Mouse (Mus musculus) common myeloid progenitor, adult 5-6 weeks (primary cell): Measurements from ENCODE around the gene Gm29609. TPM values are rescaled to one million over a fixed set of nuclear protein-coding genes. Genes with fewer than 3 reads are reported as not detected.

Source experiments
- ATAC-seq: replicated peaks from 2 replicates; pipeline ENCODE4 v1.8.0; 2016; ENCODE audit warnings: low read depth, mild to moderate bottlenecking, moderate TSS enrichment, inconsistent platforms; ENCODE audit not compliant: poor library complexity, severe bottlenecking
- total RNA-seq: library from RNA; stranded (forward); fragments of 200-1000, 187-1606 nt; gene quantifications from 2 replicates; pipeline ENCODE4 v1.2.3, GENCODE M21; 2017

The Gm29609 gene
- total RNA-seq, 1 experiment from 2014 or later, result 2.5 TPM

DNA sequence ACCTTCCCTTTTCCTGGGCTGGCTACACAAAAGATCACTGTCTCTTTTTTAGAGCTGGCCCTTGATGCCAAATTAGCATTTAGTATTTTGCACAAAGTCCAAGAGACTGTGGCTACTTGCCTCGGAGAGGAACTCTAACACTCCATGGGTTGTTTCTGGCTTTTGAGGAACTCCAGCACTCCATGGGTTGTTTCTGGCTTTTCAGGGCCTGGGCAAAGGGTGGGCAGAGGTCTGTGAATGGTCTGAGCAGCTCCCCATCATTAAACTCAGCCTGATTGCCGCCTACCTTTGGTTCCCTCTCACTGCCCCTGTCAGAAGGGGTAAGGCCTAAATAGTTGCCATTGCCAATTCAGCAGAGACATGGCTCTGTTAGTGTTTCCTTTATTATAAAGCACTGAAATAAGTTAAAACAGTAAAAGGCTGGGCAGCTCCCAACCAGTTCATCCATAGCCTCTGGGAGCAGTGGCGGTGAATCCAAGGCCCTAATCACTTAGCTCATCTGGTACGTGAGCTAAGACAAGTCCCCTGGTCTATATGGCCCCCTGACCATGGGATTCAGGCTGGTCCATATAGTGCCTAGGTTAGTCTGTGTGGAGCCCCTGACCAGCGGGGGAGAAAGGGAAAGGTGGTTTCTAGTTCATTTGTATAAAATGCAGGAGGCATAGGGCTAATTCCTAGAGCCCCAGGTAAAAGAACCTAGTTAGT lies 19.1 kb upstream of the Gm29609 start:
- ATAC-seq, result no peak

DNA sequence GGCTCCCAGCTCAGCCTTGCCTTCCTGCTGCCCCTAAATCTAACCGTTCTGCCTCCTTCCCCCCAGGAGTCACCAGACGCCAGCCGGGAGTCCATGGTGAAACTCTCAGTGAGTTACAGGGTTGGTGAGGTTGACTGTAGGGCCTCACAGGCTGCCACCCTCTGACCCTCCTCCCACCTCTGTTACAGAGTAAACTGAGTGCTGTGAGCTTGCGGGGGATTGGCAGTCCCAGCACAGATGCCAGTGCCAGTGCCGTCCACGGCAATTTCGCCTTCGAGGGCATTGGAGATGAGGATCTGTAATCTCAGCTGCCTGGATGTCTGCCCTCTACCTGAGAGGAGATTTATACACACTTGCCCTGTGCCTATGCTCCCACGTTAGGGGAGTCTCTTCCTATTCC lies 18.5 kb upstream of the Gm29609 start:
- no peak for ATAC-seq

DNA sequence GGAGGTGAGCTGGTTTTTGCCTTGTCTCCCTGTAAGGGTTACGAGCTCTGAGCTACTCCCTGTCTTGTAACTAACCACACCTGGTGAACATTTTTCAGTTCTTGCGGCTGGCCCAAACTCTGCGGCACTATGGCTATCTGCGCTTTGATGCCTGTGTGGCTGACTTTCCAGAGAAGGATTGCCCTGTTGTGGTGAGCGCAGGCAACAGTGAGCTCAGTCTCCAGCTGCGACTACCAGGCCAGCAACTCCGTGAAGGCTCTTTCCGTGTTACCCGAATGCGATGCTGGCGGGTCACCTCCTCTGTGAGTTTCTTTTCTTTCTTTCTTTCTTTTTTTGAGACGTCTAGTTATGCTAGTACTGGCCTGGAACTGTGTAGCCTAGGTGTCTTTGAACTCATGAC lies 17.4 kb upstream of the Gm29609 start:
- no peak for ATAC-seq

DNA sequence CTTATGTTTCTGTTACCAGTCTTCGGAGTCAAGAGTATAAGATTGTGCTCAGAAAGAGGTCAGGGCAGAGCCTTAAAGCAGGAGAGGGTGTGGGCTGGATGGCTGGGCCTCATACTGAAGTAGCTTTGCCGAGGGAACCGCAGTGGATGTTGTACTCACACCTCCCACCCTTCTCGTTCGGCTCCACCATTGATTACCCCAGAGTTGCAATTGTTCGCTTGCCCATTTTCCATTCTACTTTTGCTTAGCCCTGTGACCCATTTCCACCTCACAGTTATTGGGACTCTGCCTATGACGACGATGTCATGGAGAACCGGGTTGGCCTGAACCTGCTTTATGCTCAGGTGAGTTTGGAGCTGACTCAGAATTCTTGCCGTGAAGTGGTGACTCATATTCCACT lies 16.5 kb upstream of the Gm29609 start:
- ATAC-seq, result no peak

DNA sequence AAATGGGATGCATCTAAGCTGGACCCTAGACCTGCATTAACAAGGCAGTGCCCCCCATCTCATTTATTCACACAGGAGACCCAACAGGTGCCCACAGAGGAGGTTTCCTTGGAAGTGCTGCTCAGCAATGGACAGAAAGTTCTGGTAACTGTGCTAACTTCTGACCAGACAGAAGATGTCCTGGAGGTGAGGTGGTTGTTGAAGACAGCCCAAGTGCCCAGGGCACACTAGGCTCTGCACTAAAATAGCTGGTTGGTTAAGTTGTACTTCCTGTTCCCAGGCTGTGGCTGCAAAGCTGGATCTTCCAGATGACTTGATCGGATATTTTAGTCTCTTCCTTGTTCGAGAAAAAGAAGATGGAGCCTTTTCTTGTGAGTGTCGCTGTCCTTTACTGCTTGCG lies 16.0 kb upstream of the Gm29609 start:
- ATAC-seq, result no peak

DNA sequence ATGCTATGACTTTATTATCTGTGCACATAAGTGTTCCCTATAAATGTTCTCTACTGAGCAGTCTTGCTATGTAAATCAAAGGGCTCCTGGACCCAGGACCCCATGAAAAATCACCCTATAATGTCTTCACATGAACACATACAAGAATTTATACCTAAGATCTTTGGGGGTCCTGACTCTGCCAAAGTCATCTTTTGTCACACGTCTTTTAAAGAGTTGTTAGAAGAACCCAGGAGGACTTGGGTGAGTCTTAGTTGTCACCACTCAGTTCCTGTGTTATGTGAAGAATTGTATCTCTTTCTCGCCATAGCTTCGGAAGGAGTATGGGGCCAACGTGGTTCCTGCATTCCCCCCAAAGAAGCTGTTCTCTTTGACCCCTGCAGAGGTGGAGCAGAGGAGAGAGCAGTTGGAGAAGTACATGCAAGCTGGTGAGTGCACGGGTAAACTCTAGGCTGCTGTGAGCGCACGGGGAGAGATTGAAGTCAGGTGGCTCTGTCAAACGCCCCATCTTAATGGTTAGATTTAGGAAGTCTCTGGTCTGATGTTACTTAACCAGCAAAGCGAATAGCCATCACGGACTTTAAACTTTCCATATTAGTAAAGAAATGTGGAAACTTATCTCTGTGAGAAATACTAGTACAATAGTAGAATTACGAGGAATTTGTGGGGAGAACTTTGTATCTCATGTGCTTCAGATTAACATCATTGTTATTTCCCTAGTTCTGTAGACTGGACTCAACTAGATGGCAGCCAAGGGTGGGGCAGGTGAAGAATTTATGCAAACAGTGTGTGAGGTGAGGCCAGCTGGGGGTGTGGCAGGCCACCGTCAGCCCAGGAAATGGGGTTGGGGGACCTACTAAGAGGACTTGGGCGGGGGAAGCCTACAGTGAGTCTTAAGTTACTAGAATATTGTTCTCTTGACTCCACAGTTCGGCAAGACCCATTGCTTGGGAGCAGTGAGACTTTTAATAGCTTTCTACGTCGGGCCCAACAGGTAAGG lies 15.1 kb upstream of the Gm29609 start:
- no peak for ATAC-seq

DNA sequence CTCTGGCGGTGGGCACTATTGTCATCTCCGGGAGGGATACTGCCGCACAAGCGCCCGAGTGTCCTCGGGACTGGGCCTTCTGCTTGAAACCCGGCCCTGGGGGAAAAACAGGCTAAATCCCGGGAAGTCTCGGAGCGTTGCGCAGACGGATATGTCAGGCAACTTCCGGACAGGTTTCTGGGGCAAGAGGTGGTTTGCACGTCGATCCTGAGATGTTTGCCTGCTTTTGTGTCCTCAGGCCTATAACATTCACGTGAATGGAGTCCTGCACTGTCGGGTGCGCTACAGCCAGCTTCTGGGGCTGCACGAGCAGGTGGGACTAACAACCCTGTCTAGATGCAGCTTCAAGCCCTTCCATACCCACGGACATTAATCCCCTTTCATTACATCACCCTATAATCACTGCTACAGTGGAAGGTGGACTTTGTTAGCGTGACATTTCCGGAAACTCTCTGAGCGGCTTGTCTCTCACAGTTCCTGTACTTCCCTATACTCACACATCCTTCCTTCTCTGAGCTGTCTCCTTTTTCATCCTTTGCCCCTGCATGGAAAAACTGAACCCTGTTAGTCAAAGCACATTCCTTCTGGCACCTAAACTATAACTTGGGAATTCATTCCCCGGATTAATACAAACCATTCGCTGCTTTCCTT lies 14.0 kb upstream of the Gm29609 start:
- no peak for ATAC-seq

DNA sequence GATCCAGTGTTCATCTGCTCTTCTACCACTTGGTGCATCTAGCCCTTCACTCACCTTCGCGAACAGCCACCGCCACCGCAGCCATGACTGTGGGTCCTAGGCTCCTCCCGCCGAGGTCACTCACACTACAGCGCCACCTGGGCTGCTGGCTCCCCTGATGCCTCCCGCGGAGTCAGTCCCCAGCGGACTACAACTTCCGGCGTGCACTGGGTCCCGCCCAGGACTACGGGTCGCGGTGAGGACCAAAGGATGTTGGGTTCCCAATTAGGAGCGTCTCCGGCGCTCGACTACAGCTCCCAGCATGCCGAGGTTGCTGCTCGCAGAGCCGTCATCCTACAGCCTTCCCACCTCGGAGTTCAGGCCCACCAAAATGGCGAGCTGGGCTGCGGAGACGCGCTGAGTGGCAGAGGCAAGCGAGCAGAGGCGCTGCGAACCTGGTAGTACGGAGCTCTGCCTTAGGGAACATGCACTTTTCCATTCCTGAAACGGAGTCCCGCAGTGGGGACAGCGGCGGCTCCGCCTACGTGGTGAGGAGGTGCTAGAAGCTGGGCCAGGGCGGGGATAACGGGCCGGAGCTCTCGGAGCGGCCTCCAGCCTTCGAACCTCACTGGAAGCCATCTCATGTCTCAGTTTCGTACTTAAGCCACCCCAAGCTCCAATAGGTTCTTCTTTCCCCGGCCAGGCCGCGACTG lies 13.4 kb upstream of the Gm29609 start, which contains the start of the genes Snx17 and Eif2b4:
Gene Snx17, plus strand, starts transcription at position 289 of the 692 bp plus-strand sequence.
Gene Eif2b4, minus strand, starts transcription at position 492 of the 692 bp plus-strand sequence.
- ATAC-seq, result peak; percentile 93

DNA sequence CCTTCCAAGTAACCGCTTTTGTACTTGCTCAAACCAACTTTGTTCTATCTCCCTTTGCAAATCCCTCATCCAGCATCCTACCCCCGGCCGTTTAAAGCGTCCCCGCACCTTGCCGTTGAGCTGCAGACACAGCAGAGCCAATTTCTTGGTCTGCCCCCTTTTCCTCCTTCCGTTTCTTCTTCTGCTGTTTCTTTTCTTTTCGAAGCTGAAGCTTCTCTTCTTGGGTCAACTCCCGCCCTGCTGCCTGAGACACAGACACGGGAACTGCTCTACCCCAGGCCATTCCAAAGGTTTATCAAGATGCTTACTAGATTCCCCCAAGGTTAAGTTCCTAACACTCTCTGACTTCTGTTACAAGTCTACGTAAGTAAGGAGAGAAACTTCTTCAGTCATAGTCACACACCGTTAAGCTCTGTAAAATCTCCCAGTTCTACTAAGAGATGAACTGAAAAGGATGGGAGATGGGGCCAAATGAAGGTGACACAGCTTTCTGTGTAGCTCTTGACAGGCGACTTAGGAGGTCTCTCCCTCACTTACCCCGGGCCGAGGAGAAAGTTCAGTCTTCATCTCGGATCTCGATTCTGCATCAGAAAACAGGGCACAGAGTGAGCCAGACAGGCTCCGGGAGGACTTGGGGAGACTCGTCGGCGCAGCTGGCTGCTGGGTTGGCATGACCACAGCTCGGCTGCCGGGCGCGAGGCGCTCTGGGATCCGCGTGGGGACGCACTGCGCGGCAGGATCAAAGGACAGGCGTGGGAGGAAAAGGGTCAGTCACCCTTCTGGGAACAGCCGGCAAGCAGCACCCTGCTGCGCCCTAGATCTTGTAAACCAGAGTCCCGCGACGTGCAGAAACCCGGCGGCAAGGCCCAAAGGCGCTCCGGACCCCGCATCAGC lies 12.6 kb upstream of the Gm29609 start:
- peak; percentile 31; the same call in 1 of the 2 replicates for ATAC-seq

DNA sequence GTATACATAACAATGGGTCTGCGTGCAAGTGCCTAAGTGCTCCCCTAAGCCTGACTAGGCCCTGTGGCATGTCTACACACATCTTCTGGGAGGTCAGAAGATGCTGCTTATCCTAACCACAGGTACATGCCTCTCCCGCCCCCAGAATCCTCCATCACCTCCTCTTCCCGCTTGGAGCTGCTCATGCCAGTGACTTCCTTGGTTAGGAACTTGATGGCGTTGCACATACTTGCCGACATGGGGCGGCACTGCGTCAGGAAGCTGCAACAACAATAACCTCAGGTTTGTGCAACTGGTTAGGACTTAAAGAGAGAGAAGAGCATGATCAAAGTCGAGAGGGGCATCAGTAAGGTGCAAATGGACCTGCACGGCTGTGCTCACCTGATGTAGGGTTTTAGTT lies 10.5 kb upstream of the Gm29609 start:
- no peak for ATAC-seq

DNA sequence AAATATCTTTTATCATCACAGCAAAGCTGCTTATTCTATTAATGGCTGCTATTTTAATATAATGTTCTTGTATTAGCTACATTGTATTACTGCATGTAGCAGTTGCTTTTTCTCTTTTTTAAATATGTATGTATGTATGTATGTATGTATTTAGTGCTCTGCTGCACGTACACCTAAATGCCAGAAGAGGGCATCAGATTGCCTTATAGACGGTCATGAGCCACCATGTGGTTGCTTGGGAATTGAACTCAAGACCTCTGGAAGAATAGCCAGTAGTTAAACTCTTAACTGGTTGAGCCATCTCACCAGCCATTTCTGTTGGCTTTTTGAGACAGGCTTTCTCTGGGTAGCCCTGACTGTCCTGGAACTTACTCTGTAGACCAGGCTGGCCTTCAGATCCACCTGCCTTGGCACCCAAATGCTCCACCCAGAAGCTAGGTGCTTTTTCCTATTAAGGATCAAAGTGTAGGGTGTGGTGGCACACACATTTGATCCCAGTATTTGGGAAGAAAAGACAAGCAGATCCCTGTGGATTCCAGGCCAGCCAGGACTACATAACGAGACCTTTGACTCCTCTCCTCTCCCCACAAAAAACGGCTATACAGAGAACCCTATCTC lies 8.6 kb upstream of the Gm29609 start:
- ATAC-seq, result no peak

DNA sequence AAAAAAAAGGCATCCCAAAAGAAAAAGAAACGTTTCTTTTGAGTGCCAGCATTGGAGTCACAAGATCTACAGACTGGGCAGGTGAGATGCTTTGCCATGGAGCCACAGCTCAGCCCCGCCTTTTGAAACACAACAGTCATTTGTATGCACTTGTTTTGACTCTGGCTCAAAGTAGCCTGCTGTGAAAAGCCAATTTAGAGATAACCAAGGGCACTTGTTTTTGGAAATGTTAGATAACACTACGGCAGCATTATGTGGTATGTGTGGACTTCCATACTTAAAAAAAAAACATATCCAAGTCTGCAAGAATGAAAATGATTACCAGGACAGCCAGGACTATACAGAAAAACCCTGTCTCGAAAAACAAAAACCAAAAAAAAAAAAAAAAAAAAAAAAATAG lies 4.0 kb upstream of the Gm29609 start:
- no peak for ATAC-seq

DNA sequence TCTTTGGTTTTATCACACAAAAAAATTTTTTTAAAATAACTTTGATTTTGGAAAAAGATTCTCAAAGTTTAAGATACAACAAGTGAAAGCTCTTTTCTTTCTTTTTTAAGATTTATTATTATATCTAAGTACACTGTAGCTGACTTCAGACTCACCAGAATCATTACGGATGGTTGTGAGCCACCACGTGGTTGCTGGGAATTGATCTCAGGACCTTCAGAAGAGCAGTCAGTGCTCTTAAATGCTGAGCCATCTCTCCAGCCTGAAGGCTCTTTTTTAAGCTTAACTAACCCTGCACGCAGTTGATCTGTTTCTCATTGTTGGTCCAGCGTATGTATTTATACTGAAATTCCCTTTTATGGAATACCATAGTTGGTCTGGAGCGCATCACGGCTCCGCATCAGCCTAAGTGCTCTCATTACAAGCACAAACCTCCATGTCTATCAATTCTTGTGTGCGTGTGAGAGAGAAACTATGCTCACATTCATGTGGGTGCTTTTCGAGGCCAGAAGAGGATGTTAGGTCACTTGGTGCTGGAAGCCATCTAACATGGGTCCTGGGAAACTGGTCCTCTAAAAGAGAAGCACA lies 1.6 kb upstream of the Gm29609 start:
- ATAC-seq, result no peak

DNA sequence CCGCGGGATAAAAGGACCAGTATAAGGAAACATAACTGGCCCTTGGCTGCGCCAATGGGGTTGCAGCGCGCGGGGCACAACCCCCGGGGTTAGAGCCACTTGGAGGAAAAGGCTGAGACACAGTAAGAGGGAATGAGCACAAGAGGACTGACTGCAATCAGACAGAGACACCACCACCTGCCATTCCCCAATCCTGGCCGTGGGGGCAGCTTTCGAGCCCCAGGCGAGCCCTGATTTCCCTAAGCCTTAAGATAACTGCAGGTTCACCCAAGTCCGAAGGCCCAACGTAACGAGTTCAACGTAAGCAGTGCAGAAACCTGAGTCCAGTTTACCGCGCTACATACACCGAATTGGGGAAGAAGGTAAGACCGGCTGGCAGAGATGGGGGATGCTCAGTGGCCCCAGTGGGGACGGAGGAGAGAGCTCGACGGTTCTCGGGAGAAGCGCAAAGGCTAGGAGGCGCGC lies 378 bp downstream of the Gm29609 start:
- ATAC-seq, result peak; percentile 40

DNA sequence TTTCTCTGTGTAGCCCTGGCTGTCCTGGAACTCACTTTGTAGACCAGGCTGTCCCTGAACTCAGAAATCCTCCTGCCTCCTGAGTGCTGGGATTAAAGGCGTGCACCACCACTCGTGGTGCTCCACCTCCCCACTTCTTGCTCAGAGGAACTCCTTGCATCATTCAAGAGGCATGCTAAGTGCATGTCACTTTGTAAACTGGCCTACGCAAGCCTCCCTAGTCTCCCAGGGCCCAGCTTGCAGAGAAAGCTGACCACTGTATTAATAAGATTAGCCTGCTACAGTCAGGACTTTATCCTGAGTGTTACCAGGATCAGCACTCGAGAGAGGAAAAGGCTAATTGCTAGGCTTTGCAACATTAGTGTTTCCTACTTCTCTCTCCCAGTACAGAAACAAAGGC lies 11.1 kb downstream of the Gm29609 start:
- no peak for ATAC-seq

DNA sequence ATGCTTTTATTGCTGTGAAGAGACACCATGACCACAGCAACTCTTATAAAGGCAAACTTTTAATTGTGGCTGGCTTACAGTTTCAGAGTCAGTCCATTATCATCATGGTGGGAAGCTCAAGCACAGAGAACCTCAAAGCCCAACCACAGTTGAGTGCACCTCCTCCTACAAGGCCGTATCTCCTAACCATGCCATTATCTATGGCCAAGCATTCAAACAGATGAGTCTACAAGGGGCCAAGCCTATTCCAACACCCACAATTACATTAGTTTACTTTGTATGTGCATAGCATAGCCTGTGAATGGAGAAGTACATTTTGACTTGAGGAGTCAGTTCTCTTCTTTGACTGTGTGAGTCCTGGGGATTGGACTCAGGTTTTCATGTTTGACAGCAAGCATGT lies 14.8 kb downstream of the Gm29609 start:
- no peak for ATAC-seq

DNA sequence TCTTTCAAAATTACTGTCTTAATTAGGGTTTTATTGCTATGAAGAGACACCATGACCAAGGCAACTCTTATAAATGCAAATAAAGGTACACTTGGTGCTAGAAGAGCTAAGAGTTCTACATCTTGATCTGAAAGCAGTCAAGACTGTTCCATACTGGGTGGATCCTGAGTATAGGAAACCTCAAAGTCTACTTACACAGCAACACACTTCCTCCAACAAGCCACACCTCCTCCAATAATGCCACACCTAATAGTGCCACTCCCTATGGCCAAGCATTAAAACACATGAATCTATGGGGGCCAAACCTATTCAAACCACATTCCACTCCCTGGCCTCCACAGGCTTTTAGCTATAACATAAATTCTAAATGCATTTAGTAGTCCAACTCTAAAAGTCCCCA lies 17.2 kb downstream of the Gm29609 start:
- ATAC-seq, result 0 out of 2 replicates have a peak, but pooled peaks have one; percentile 47

DNA sequence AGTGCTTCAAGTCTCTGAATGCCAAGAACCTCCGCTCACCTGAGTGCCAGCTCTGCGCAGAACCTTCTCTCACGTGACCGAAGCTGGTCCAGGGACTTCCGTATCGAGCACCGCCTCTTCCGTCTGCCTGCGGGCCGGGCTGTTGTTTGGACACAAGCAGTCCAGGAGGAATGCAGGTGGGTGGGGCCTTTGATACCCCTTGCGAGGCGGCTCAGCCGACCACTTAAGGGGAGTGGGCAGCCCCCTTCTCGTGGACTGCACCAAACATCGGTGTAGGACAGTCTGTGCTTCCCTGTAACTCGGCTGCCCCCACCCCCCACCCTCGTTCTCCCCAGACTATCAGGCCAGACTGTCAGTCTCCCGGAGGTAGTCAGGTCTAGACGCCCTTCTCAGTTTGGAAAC lies 25.6 kb downstream of the Gm29609 start, which contains the start of gene Mpv17:
Gene Mpv17, minus strand, starts transcription at position 100 of the 402 bp plus-strand sequence.
- peak; percentile 93 for ATAC-seq
